Mouse (Mus musculus) kidney, embryonic 16.5 days (tissue): ENCODE measurements at regions not wholly inside any gene's neighbourhood (a gene's known extent, or its start where the extent isn't known, plus 50 kb on each side); places are given as distances from the start of the nearest gene placed in this dataset.

ENCODE experiments used
- ATAC-seq: fragments of 200-750 bp; cut with Nextera tagmentation; 2 replicates; pipeline ENCODE4 v1.8.0; 2017; ENCODE audit warnings: moderate TSS enrichment; ENCODE audit not compliant: low FRiP score, low TSS enrichment
- H3K27ac ChIP-seq: fragments of 300-500 bp; sonication (generic); 2 replicates; pipeline ENCODE4 v1.5.1; 2014; ENCODE audit warnings: low read length
- H3K27me3 ChIP-seq: fragments of 300-500 bp; sonication (generic); 2 replicates; pipeline ENCODE4 v1.6.1; 2014; ENCODE audit warnings: low read length, control low read depth, mixed read lengths; ENCODE audit not compliant: insufficient read depth
- H3K36me3 ChIP-seq: fragments of 300-500 bp; sonication (generic); 2 replicates; pipeline ENCODE4 v1.6.1; 2014; ENCODE audit warnings: low read length, control low read depth, mixed read lengths; ENCODE audit not compliant: insufficient read depth
- H3K4me1 ChIP-seq: fragments of 300-500 bp; sonication (generic); 2 replicates; pipeline ENCODE4 v1.6.1; 2014; ENCODE audit warnings: low read length, control low read depth, mixed read lengths; ENCODE audit not compliant: insufficient read depth
- H3K4me2 ChIP-seq: fragments of 300-500 bp; sonication (generic); replicated peaks from 2 replicates; pipeline ENCODE4 v1.6.1; 2014; ENCODE audit warnings: low read depth, low read length
- H3K4me3 ChIP-seq: fragments of 300-500 bp; sonication (generic); 2 replicates; pipeline ENCODE4 v1.5.1; 2014; ENCODE audit warnings: mild to moderate bottlenecking, low read length
- H3K9ac ChIP-seq: fragments of 300-500 bp; sonication (generic); replicated peaks from 2 replicates; pipeline ENCODE4 v1.6.1; 2014; ENCODE audit warnings: low read length
- H3K9me3 ChIP-seq: fragments of 300-500 bp; sonication (generic); 2 replicates; pipeline ENCODE4 v1.6.1; 2016; ENCODE audit warnings: low read length, control low read depth
- WGBS: fragments of 180-500 bp; shearing (Covaris S2); extraction: QIAGEN DNeasy Blood & Tissue Kit; methylation state at CpG from one replicate; pipeline ENCODE4 v1.1.7; 2014; 5-methylcytosine and 5-hydroxymethylcytosine counted together

DNA sequence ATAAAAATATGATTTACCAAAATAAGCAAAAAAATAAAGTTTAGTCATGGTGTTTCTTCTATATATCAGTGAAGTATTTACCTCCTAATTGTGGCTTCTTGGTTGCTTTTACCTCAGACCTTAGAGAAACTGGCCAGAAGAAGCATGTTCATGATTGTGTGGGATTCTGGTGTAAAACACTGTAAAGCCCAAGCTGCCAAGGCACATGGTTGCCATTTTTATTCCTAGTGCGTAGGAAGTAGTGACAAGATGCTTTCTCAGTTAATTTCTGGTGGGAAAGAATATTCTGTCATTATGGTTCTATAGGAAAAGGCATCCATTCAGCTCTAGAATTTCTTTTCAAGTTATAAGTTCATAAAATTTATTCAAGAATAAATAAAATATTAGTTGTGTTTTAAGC, 805.2 kb downstream of the Olfm4 start:
- no peak overlapping the region for H3K27ac ChIP-seq
- no peaks in the 10 kb centered on the region for H3K36me3 ChIP-seq
- no peak overlapping the region for H3K9ac ChIP-seq
- H3K9me3 ChIP-seq, result no peaks in the 10 kb centered on the region
- no peak overlapping the region for H3K4me2 ChIP-seq
- no peak for ATAC-seq
- H3K4me1 ChIP-seq, result no peaks in the 10 kb centered on the region
- no peak overlapping the region for H3K4me3 ChIP-seq
- 81% methylated on average over 1 of the region's 1 CpGs for WGBS
- H3K27me3 ChIP-seq, result no peaks in the 10 kb centered on the region

DNA sequence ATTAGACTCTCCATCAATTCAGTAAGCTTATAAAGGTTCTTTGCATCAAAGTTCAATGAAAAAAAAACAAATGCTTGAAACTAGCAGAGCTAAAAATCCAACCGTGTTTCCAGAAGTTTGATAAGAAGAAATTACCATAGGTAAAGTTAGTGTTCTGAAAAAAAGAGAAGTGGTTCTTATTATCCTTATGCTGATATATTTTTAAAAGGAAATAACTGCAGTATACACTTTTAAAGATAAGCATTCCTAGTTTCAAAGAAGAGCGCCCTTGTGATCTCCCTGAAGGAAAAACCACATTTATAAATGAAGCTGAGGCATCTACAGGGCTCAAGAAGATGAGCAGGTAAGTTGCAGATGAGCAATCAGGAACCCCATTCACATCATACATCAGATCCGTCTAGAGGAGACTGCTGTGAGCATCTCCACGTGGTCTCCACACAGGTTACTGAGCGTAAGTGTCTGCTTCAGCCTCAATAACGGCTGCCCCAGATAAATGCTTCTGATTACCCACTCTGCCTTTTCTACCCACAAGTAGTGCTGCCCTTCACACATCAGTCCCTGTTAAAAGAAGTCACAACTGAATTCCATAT, 815.6 kb downstream of the Olfm4 start:
- Histone ChIP-seq H3K9ac (no peak overlapping the region), H3K4me3 (no peak overlapping the region), H3K27me3 (no peaks in the 10 kb centered on the region), H3K4me2 (no peak overlapping the region), H3K4me1 (no peaks in the 10 kb centered on the region), H3K9me3 (no peaks in the 10 kb centered on the region), H3K27ac (no peak overlapping the region), H3K36me3 (no peaks in the 10 kb centered on the region)
- no peak for ATAC-seq
- WGBS, result 85% methylated on average over 6 of the region's 6 CpGs

DNA sequence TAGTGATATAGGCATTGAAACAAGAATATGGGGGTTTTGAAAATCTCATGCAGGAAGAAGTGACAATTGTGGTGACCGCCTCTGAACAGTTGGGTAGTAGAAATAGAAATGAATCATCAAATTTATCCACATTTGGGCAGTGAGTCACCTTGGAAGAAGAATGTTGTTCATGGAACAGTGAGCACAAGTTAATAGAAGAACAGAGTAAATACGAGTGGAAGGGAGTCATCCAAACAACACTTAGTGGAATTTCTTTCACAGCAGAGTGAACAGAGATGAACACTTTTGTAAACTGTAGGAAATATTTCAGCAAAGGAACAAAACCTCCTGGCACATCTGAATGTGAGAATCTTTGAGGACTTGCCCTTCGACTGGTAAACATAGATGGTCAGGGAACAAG, 846.6 kb downstream of the Olfm4 start:
- H3K4me1 ChIP-seq, result no peaks in the 10 kb centered on the region
- H3K27me3 ChIP-seq, result no peaks in the 10 kb centered on the region
- H3K9ac ChIP-seq, result no peak overlapping the region
- no peak overlapping the region for H3K27ac ChIP-seq
- H3K4me3 ChIP-seq, result no peak overlapping the region
- H3K4me2 ChIP-seq, result no peak overlapping the region
- no peak for ATAC-seq
- no peaks in the 10 kb centered on the region for H3K9me3 ChIP-seq
- WGBS, result 62% methylated on average over 3 of the region's 3 CpGs
- no peaks in the 10 kb centered on the region for H3K36me3 ChIP-seq

DNA sequence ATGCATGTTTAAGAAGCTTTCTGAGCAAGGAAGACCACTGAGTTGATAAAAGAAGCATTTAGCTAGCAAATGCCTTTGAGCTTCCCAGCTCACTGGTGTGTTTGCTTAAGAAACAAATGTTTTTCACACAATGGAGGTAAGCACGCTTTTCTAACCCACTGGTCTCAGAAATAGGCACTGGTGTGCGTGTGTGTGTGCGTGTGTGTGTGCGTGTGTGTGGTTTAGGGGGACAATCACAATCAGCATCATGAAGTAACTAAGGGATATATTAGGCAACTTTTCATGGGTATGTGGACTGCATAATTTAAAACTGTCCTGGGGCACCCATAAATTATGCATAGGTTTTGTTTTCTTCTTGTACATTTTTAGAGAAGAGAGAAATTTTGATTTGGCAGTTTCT, 860.7 kb downstream of the Olfm4 start:
- Histone ChIP-seq H3K27ac (no peak overlapping the region), H3K4me3 (no peak overlapping the region), H3K27me3 (no peaks in the 10 kb centered on the region), H3K4me2 (no peak overlapping the region), H3K9ac (no peak overlapping the region), H3K36me3 (no peaks in the 10 kb centered on the region), H3K4me1 (no peaks in the 10 kb centered on the region), H3K9me3 (no peaks in the 10 kb centered on the region)
- no peak for ATAC-seq
- WGBS, result 79% methylated on average over 4 of the region's 4 CpGs

DNA sequence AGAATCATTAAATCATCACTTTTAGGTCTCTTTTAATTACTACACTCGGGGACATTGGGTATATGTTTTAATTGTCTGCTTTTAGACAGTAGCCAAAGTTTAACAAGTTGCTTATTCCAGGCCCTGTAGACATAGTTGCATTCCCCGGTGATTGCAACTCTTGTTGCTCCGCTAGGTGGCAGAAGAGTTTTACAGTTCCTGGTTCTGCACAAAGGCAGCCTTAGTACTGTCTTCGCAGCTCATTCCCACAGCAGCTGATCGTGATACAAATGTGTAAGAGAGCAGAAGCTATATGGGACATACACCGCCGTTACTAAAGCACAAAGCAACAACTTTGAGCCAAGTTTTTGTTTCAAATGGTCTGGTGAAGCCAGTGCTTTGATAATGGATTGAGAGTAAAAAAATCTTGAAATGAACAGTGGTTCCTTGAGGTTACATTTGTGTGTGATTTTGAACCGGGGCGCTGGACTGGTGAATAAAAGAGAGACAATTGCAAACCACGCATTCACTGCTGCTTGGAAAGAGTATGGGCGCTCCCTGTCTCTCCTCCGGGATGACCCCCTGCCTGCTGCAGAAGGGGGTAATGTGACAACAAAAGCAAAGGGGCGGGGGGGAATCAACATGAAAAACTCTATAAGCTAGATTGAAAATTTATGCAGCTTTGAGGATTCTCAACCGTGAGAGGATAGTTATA, 861.8 kb downstream of the Olfm4 start:
- no peaks in the 10 kb centered on the region for H3K27me3 ChIP-seq
- H3K27ac ChIP-seq, result no peak overlapping the region
- WGBS, result 27% methylated on average over 14 of the region's 14 CpGs
- H3K36me3 ChIP-seq, result no peaks in the 10 kb centered on the region
- no peaks in the 10 kb centered on the region for H3K9me3 ChIP-seq
- H3K9ac ChIP-seq, result no peak overlapping the region
- H3K4me3 ChIP-seq, result no peak overlapping the region
- no peaks in the 10 kb centered on the region for H3K4me1 ChIP-seq
- peak overlapping the region; percentile 34 for H3K4me2 ChIP-seq
- peak; percentile 82; the same call in 1 of the 2 replicates for ATAC-seq

DNA sequence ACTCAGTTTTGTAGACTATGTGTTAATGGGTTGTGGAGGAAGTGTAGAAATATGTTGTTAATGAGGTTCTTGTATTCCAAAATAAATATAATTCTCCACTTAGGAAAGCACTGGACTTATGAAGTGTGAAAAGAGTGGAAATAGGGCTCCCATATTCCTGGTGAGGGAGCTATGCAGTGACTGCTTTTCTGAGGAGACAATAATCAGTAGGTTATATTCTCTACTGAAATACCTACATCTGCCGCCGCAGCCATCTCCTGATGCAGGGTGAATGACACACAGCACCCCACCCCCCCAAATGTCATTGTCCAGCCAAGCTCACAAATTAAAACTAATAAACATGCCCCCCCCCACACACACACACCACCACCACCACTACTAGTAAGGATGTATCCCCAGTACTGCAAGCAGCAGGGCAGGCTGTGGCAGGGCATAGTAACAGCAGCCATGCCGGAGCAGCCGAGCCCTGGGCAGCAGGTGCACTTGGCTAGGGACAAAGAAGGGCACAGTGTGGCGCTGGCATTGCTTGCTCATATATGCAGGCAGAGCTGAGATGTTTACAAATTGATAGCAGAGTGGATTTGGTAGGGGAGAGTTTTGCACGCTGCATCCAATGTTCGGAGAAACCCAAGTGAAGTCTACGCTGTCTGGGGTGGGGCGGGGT, 862.7 kb downstream of the Olfm4 start:
- Histone ChIP-seq H3K4me1 (no peaks in the 10 kb centered on the region), H3K27me3 (no peaks in the 10 kb centered on the region), H3K9ac (no peak overlapping the region), H3K4me2 (no peak overlapping the region), H3K27ac (no peak overlapping the region), H3K9me3 (no peaks in the 10 kb centered on the region), H3K36me3 (no peaks in the 10 kb centered on the region), H3K4me3 (no peak overlapping the region)
- WGBS, result 87% methylated on average over 9 of the region's 9 CpGs
- no peak for ATAC-seq
